Mouse (Mus musculus): ENCODE results near the gene Heatr4. TPM values are rescaled to one million over a fixed set of nuclear protein-coding genes. Genes with fewer than 3 reads are reported as not detected.

Heatr4 gene
- total RNA-seq, 1 experiment from 2014 or later = not detected

GRCm38 (mm10) chr12:83998341-83999107 is 13.9 kb upstream of the Heatr4 start:
- DNase-seq = no peak

GRCm38 (mm10) chr12:83997221-83997620 is 12.6 kb upstream of the Heatr4 start:
- no peak for DNase-seq

GRCm38 (mm10) chr12:83989378-83989777 is 4.7 kb upstream of the Heatr4 start:
- no peak for DNase-seq

- DNase-seq = no peak
Measured at GRCm38 (mm10) chr12:83988483-83988882, 3.8 kb upstream of the Heatr4 start.

- peak; percentile 83 for DNase-seq
Measured at GRCm38 (mm10) chr12:83987583-83988441, 3.2 kb upstream of the Heatr4 start, which contains the start of gene Acot2. Acot2 (plus strand) TSS chr12:83987861.

GRCm38 (mm10) chr12:83987242-83987582 is 2.6 kb upstream of the Heatr4 start:
- DNase-seq = no peak

- DNase-seq = no peak
Measured at GRCm38 (mm10) chr12:83981615-83982014, 3.0 kb downstream of the Heatr4 start.

- DNase-seq = no peak
Measured at GRCm38 (mm10) chr12:83978862-83979261, 5.8 kb downstream of the Heatr4 start.

GRCm38 (mm10) chr12:83972117-83972516 is 12.5 kb downstream of the Heatr4 start:
- peak; percentile 56 for DNase-seq

- no peak for DNase-seq
Measured at GRCm38 (mm10) chr12:83965235-83965634, 19.4 kb downstream of the Heatr4 start.

GRCm38 (mm10) chr12:83958278-83958677 is 26.4 kb downstream of the Heatr4 start:
- DNase-seq = no peak

- DNase-seq = no peak
Measured at GRCm38 (mm10) chr12:83951711-83952575, 32.7 kb downstream of the Heatr4 start.

GRCm38 (mm10) chr12:83950840-83951701 is 33.6 kb downstream of the Heatr4 start:
- peak; percentile 67 for DNase-seq

- peak; percentile 92 for DNase-seq
Measured at GRCm38 (mm10) chr12:83950493-83950839, 34.2 kb downstream of the Heatr4 start, which contains the start of gene Riox1. Riox1 (plus strand) TSS chr12:83950608.

- no peak for DNase-seq
Measured at GRCm38 (mm10) chr12:83949776-83950492, 34.7 kb downstream of the Heatr4 start.

GRCm38 (mm10) chr12:83949043-83949442 is 35.6 kb downstream of the Heatr4 start:
- DNase-seq = no peak

GRCm38 (mm10) chr12:83947260-83947811 is 37.3 kb downstream of the Heatr4 start:
- DNase-seq = no peak

- DNase-seq = no peak
Measured at GRCm38 (mm10) chr12:83941938-83942337, 42.7 kb downstream of the Heatr4 start.

- DNase-seq = no peak
Measured at GRCm38 (mm10) chr12:83940031-83940430, 44.6 kb downstream of the Heatr4 start.

GRCm38 (mm10) chr12:83939332-83939731 is 45.3 kb downstream of the Heatr4 start:
- DNase-seq = no peak
